Mouse (Mus musculus) embryonic fibroblast, embryonic 13.5 days (primary cell): ENCODE results near the gene Rin2. TPM values are rescaled to one million over a fixed set of nuclear protein-coding genes. Genes with fewer than 3 reads are reported as not detected.

Experiments
- H3K27ac ChIP-seq: 2 replicates; pipeline ENCODE4 v1.5.1; 2012; ENCODE audit warnings: low read length, control low read depth, inconsistent platforms; ENCODE audit not compliant: insufficient read depth
- H3K4me1 ChIP-seq: 2 replicates; pipeline ENCODE4 v1.6.1; 2011; ENCODE audit warnings: low read length; ENCODE audit not compliant: control insufficient read depth, insufficient read depth
- H3K4me3 ChIP-seq: 2 replicates; pipeline ENCODE4 v1.5.1; 2011; ENCODE audit warnings: mild to moderate bottlenecking, control low read depth, low read length; ENCODE audit not compliant: insufficient read depth
- CTCF ChIP-seq: IDR thresholded peaks from 2 replicates; pipeline ENCODE4 v1.5.1; 2011; ENCODE audit warnings: mild to moderate bottlenecking, control low read depth, low read length, moderate library complexity, borderline replicate concordance; ENCODE audit not compliant: insufficient read depth
- POLR2A ChIP-seq: IDR thresholded peaks from 2 replicates; pipeline ENCODE4 v1.6.1; 2011; ENCODE audit warnings: low read depth, mild to moderate bottlenecking, control low read depth, low read length, moderate library complexity
- polyA plus RNA-seq: library from polyadenylated mRNA; stranded (reverse); fragments of >200 nt; gene quantifications from 2 replicates; pipeline ENCODE4 v1.2.4, GENCODE M21; 2011; ENCODE audit warnings: low read depth; ENCODE audit not compliant: missing spikeins, insufficient read length

Gene Rin2
- polyA plus RNA-seq, 1 experiment = 30.5 TPM

DNA sequence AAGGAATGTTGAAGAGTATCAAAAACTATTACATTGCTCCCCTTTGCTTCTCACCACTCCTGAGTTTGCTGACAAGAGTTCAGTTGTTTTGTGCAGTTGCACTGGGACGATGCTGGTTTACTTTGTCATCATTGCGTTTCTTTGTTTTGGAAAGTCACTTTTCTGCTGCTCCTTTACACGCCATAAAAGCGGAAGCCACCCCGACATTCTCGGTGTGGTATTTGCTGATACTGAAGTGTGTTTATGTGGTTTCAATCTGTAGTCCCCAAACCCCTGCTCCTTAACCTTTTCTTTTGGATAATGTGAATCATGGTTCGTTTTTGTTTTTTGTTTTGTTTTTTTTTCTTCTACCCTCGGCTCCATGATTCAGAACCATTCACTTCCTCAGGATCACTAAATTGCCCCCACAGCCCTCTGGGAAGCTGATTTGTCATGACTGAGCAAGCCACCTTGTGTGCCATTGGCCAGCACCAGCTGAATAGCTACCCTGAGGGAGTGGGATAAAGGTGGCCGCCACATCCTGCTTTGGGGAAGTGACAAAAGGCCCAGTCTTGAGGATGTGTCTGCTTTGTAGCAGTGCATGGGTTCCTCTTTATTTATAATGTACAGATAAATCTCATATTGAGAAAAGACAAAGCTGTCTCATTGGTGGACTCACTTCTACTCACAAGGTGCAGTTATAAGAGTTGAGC is 55.3 kb downstream of the Rin2 start:
- Histone ChIP-seq H3K27ac (0 out of 2 replicates have a peak overlapping the region, but pooled peaks have one; percentile 4), H3K4me3 (no peak overlapping the region), H3K4me1 (peaks cover 4% of the 10 kb centered on the region; the same call in 1 of the 2 replicates)
- TF ChIP-seq CTCF = no peak
- no peak for TF ChIP-seq POLR2A

DNA sequence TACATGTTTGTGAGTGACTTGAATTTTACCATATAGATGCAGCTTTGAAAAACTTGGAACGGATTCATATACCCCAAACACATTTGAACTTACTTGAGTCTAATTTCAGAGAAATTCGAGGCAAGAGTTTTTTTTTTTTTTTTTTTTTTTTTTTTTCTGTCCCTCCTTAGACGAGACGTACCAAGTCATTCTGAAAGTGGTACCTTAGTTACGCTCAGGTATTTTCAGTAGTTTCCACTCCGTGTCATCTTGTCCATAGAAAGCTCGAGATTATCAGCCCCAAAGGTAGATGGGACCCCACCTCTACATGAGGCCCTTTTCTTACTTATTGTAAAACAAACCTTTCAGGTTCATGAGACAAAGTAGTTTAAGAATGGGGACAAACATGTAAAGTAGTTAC is 55.9 kb downstream of the Rin2 start:
- Histone ChIP-seq H3K4me1 (peaks cover 4% of the 10 kb centered on the region; the same call in 1 of the 2 replicates), H3K4me3 (no peak overlapping the region), H3K27ac (no peak overlapping the region)
- TF ChIP-seq CTCF (no peak), POLR2A (no peak)

DNA sequence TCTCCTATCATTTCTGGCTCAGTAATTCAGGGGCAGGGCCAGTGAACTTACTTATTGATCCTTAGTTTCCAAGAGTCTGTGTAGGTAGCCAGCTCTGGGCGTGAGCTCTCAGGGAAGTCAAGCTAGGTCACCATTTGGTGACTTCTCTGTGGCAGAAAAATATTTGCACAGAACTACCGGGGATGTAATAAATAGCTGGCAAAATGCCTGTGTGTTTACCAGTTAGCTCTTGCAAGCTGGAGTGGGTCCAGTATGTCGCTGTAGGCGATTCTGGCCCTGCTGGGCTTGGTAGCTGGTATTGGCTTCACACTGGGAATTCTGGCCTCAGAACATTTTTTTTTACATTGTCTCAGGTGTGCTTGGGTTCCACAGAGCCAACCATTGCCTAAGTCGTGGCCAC is 60.1 kb downstream of the Rin2 start:
- H3K4me3 ChIP-seq = no peak overlapping the region
- H3K27ac ChIP-seq = no peak overlapping the region
- H3K4me1 ChIP-seq = peaks cover 6% of the 10 kb centered on the region
- TF ChIP-seq POLR2A = no peak
- no peak for TF ChIP-seq CTCF

DNA sequence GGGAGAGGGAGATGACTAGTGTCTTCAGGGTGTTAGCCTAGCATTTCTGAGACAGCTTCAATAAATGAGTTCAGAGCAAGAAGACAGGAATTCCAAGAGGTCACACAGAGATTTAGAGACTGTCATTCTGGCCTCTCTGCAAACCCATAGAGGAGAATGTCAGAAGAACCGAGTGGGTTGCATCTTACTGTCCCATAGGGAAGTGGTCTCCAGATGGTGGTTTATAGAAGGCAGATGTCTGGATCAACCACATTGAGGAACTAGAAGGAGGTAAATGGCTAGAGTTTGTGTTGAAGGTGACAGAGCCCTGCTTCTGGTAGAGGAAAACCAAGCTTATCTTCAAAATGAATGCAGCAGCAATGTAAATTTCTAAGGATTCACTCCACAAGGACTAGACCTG is 61.5 kb downstream of the Rin2 start:
- no peak overlapping the region for H3K4me3 ChIP-seq
- TF ChIP-seq POLR2A (no peak), CTCF (no peak)
- no peak overlapping the region for H3K27ac ChIP-seq
- H3K4me1 ChIP-seq = peaks cover 2% of the 10 kb centered on the region; the same call in 1 of the 2 replicates

DNA sequence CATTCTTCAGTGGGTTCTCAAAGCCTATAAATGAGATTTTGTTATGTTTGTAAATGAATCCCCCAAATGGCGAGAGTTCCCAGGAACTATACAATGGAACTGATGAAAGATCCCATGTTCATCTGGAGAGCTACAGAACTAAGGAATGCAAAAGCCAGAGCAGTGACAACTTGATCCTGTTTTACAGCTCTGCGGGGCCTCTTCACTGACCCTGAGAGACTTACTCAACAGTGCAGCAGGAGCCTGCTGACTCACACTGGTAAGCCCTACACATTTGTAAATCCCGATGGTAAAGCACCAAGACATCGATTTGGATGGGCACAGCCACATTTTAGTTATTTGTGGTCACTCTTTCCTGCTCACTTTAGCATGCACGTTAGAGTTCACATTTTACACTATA is 62.2 kb downstream of the Rin2 start:
- TF ChIP-seq POLR2A (no peak), CTCF (no peak)
- no peak overlapping the region; the same call in 1 of the 2 replicates for H3K27ac ChIP-seq
- no peak overlapping the region for H3K4me3 ChIP-seq
- H3K4me1 ChIP-seq = peaks cover 2% of the 10 kb centered on the region; the same call in 1 of the 2 replicates

- Histone ChIP-seq H3K4me1 (peaks cover 6% of the 10 kb centered on the region), H3K4me3 (no peak overlapping the region), H3K27ac (no peak overlapping the region)
- TF ChIP-seq CTCF (no peak), POLR2A (no peak)
These were observed 65.7 kb downstream of the Rin2 start for GRCm38 (mm10) chr2:145740729-145741128.

- peaks cover 4% of the 10 kb centered on the region; the same call in 1 of the 2 replicates for H3K4me1 ChIP-seq
- no peak overlapping the region for H3K4me3 ChIP-seq
- H3K27ac ChIP-seq = no peak overlapping the region
- TF ChIP-seq CTCF = no peak
- TF ChIP-seq POLR2A = no peak
These were observed 68.0 kb downstream of the Rin2 start for GRCm38 (mm10) chr2:145742795-145743710.

DNA sequence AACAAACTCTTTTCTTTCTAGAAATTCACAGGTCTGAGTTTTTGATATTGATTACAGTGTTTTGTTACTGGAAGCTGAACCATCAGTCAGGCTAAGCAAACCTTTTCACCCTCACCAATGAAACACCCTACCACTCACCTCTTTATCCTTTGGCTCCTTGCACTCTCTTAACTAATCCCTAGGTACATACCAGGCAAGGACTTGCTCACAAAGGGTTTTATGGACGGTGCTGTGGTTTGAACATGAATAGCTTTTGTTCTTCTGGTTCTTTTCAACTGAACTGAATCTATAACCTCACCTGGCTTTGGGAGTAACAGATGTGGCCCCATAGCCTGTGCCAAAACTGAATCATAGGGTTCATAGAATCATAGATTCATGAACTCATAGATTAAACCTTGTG is 71.4 kb downstream of the Rin2 start:
- Histone ChIP-seq H3K4me1 (peaks cover 4% of the 10 kb centered on the region; the same call in 1 of the 2 replicates), H3K27ac (no peak overlapping the region), H3K4me3 (no peak overlapping the region)
- TF ChIP-seq CTCF = no peak

DNA sequence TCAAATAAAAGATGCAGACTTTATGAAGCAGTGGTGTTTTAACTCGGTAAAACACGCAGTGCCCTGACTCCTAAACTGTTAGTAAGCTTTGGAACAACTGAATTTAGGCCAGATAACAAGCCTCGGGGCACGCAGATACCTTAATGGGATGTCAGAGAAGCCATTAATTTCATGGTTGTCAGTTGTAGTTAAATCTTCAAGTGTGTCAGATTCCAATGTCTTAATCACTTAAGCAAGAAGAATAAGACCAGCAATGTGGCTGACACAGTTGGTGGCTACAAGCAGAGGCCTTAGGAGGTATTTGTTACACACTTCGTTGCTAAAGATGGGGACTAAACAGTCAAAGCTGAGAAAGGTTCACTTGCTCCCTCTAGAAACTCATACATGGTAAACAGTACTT is 74.6 kb downstream of the Rin2 start:
- H3K27ac ChIP-seq = no peak overlapping the region
- TF ChIP-seq CTCF (no peak), POLR2A (no peak)
- no peak overlapping the region for H3K4me3 ChIP-seq
- H3K4me1 ChIP-seq = peaks cover 2% of the 10 kb centered on the region; the same call in 1 of the 2 replicates

DNA sequence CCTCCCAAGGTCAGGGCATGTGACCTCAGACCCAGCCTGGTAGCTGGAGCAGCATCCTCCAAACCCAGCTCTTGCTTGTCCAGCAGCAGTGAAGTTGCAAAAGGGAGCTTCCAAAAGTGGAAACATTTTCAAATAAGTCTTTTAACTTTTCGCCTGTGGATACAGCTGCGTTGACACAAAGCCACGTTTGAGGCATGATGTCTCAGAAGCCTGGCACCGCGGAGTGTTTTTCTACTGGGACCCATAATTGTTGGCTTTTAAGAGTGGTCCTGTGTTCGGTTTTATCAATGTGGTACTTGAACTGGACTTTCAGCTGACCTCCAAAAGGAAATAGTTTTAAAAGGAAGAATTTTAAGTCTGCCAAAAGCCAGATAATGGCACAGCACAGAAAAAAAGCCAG is 77.6 kb downstream of the Rin2 start:
- H3K4me1 ChIP-seq = peaks cover 2% of the 10 kb centered on the region; the same call in 1 of the 2 replicates
- no peak overlapping the region for H3K27ac ChIP-seq
- TF ChIP-seq CTCF (no peak), POLR2A (no peak)
- H3K4me3 ChIP-seq = no peak overlapping the region
